Mouse (Mus musculus) MEL (cell line): ENCODE results near the gene Pde4b. TPM values are rescaled to one million over a fixed set of nuclear protein-coding genes. Genes with fewer than 3 reads are reported as not detected.
A peak's percentile ranks its signal among the peaks of the same experiment; 100 is the strongest.

Experiments
- DNase-seq: peaks from one replicate; pipeline ENCODE4 v3.0.0; 2011; ENCODE audit warnings: low read depth, low spot score
- H3K27ac ChIP-seq: 2 replicates; pipeline ENCODE4 v1.5.1; 2012; ENCODE audit warnings: low read depth, mild to moderate bottlenecking, control low read depth, low read length, moderate library complexity; ENCODE audit not compliant: control insufficient read depth
- H3K27me3 ChIP-seq, 2 experiments: fragments of 150-350 bp in 1 of 2; sonication (generic) in 1 of 2; 2 replicates each; pipeline ENCODE4 v1.6.1; 2012; ENCODE audit warnings: low read length in 2 of 2, mild to moderate bottlenecking in 2 of 2, improper control_type of control experiment in 1 of 2, moderate library complexity in 1 of 2; ENCODE audit not compliant: insufficient read depth in 2 of 2, control insufficient read depth in 1 of 2
- H3K36me3 ChIP-seq, 2 experiments: 2 replicates each; pipeline ENCODE4 v1.6.1; 2012 to 2014; ENCODE audit warnings: low read length in 2 of 2, improper control_type of control experiment in 1 of 2, inconsistent platforms in 1 of 2, mild to moderate bottlenecking in 1 of 2; ENCODE audit not compliant: insufficient read depth in 2 of 2, control insufficient read depth in 1 of 2
- H3K4me1 ChIP-seq, 2 experiments: fragments of 150-350 bp in 1 of 2; sonication (generic) in 1 of 2; 2 replicates each; pipeline ENCODE4 v1.6.1; 2012; ENCODE audit warnings: low read length in 2 of 2, improper control_type of control experiment in 1 of 2, mild to moderate bottlenecking in 1 of 2; ENCODE audit not compliant: insufficient read depth in 2 of 2, control insufficient read depth in 1 of 2
- H3K4me3 ChIP-seq, 2 experiments: fragments of 150-350 bp in 1 of 2; sonication (generic) in 1 of 2; 2 replicates each; pipeline ENCODE4 v1.5.1; 2012; ENCODE audit warnings: low read depth in 2 of 2, low read length in 2 of 2, mild to moderate bottlenecking in 2 of 2, moderate library complexity in 2 of 2, control low read depth in 1 of 2, improper control_type of control experiment in 1 of 2; ENCODE audit not compliant: control insufficient read depth in 1 of 2, insufficient read depth in 1 of 2
- H3K79me2 ChIP-seq: 2 replicates; pipeline ENCODE4 v1.6.1; 2012; ENCODE audit warnings: mild to moderate bottlenecking, low read length, moderate library complexity; ENCODE audit not compliant: control insufficient read depth, poor library complexity, insufficient read depth
- H3K9ac ChIP-seq: 2 replicates; pipeline ENCODE4 v1.6.1; 2012; ENCODE audit warnings: low read depth, mild to moderate bottlenecking, control low read depth, low read length, moderate library complexity; ENCODE audit not compliant: control insufficient read depth, poor library complexity, severe bottlenecking
- H3K9me3 ChIP-seq: fragments of 150-350 bp; sonication (generic); replicated peaks from 2 replicates; pipeline ENCODE4 v1.6.1; 2012; ENCODE audit warnings: mild to moderate bottlenecking, low read length, improper control_type of control experiment, moderate library complexity; ENCODE audit not compliant: insufficient read depth
- BHLHE40 ChIP-seq: IDR thresholded peaks from 2 replicates; pipeline ENCODE4 v1.6.1; 2012; ENCODE audit warnings: low read depth, mild to moderate bottlenecking, inconsistent platforms, low read length, improper control_type of control experiment, borderline replicate concordance
- CHD2 ChIP-seq: IDR thresholded peaks from 2 replicates; pipeline ENCODE4 v1.6.1; 2011; ENCODE audit warnings: low read length, improper control_type of control experiment
- ELF1 ChIP-seq: IDR thresholded peaks from 2 replicates; pipeline ENCODE4 v1.6.1; 2014; ENCODE audit warnings: low read depth, mild to moderate bottlenecking, inconsistent platforms, low read length, improper control_type of control experiment, moderate library complexity
- EP300 ChIP-seq, 2 experiments: IDR thresholded peaks; 2 replicates each; pipeline ENCODE4 v1.6.1; 2011; ENCODE audit warnings: improper control_type of control experiment in 2 of 2, low read length in 2 of 2, low read depth in 1 of 2, mild to moderate bottlenecking in 1 of 2
- GATA1 ChIP-seq: IDR thresholded peaks from 2 replicates; pipeline ENCODE4 v1.6.1; 2011; ENCODE audit warnings: low read depth, low read length, improper control_type of control experiment
- JUND ChIP-seq: IDR thresholded peaks from 2 replicates; pipeline ENCODE4 v1.6.1; 2011; ENCODE audit warnings: low read depth, mild to moderate bottlenecking, improper control_type of control experiment, low read length
- MAX ChIP-seq: IDR thresholded peaks from 2 replicates; pipeline ENCODE4 v1.6.1; 2011; ENCODE audit warnings: low read length, improper control_type of control experiment
- MAZ ChIP-seq: IDR thresholded peaks from 2 replicates; pipeline ENCODE4 v1.6.1; 2012; ENCODE audit warnings: low read depth, mild to moderate bottlenecking, inconsistent platforms, low read length, improper control_type of control experiment
- MEF2A ChIP-seq: IDR thresholded peaks from 2 replicates; pipeline ENCODE4 v1.6.1; 2014; ENCODE audit warnings: low read depth, mild to moderate bottlenecking, inconsistent platforms, low read length, improper control_type of control experiment; ENCODE audit not compliant: poor library complexity, insufficient replicate concordance, severe bottlenecking; ENCODE audit errors: extremely low read depth
- MYC ChIP-seq: IDR thresholded peaks from 2 replicates; pipeline ENCODE4 v1.6.1; 2011; ENCODE audit warnings: low read depth, mild to moderate bottlenecking, low read length, improper control_type of control experiment, moderate library complexity
- NELFE ChIP-seq: IDR thresholded peaks from 2 replicates; pipeline ENCODE4 v1.6.1; 2011; ENCODE audit warnings: low read depth, low read length, improper control_type of control experiment
- NRF1 ChIP-seq: IDR thresholded peaks from 2 replicates; pipeline ENCODE4 v1.6.1; 2014; ENCODE audit warnings: low read depth, mild to moderate bottlenecking, inconsistent platforms, low read length, improper control_type of control experiment, moderate library complexity; ENCODE audit not compliant: poor library complexity, insufficient read depth, severe bottlenecking
- POLR2AphosphoS5 ChIP-seq: IDR thresholded peaks from 2 replicates; pipeline ENCODE4 v1.6.1; 2012; ENCODE audit warnings: low read depth, borderline replicate concordance, mild to moderate bottlenecking, inconsistent platforms, low read length, moderate library complexity, mixed read lengths
- RCOR1 ChIP-seq: IDR thresholded peaks from 2 replicates; pipeline ENCODE4 v1.6.1; 2012; ENCODE audit warnings: low read depth, mild to moderate bottlenecking, inconsistent platforms, low read length, improper control_type of control experiment
- SMC3 ChIP-seq: IDR thresholded peaks from 2 replicates; pipeline ENCODE4 v1.6.1; 2011; ENCODE audit warnings: low read depth, low read length, improper control_type of control experiment
- TAL1 ChIP-seq: IDR thresholded peaks from 2 replicates; pipeline ENCODE4 v1.6.1; 2012; ENCODE audit warnings: mild to moderate bottlenecking, inconsistent platforms, low read length, moderate library complexity, mixed read lengths
- TBP ChIP-seq: IDR thresholded peaks from 2 replicates; pipeline ENCODE4 v1.8.0; 2011; ENCODE audit warnings: low read depth, low read length, improper control_type of control experiment
- UBTF ChIP-seq: IDR thresholded peaks from 2 replicates; pipeline ENCODE4 v1.6.1; 2012; ENCODE audit warnings: low read depth, mild to moderate bottlenecking, inconsistent platforms, low read length, improper control_type of control experiment, moderate library complexity, borderline replicate concordance; ENCODE audit not compliant: insufficient read depth
- USF2 ChIP-seq, 2 experiments: IDR thresholded peaks; 2 replicates each; pipeline ENCODE4 v1.6.1; 2011 to 2012; ENCODE audit warnings: improper control_type of control experiment in 2 of 2, low read length in 2 of 2, borderline replicate concordance in 1 of 2, inconsistent platforms in 1 of 2, low read depth in 1 of 2, mild to moderate bottlenecking in 1 of 2; ENCODE audit not compliant: insufficient read depth in 1 of 2
- ZKSCAN1 ChIP-seq: IDR thresholded peaks from 2 replicates; pipeline ENCODE4 v1.6.1; 2012; ENCODE audit warnings: low read depth, mild to moderate bottlenecking, inconsistent platforms, low read length, improper control_type of control experiment, moderate library complexity
- polyA plus RNA-seq, 2 experiments: library from polyadenylated mRNA; stranded (reverse) in 1 of 2; unstranded in 1 of 2; fragments of >175 nt in 1 of 2; fragments of >200 nt in 1 of 2; gene quantifications; 2 replicates each; pipeline versions ENCODE4 v1.2.1 to v1.2.4; 2012; ENCODE audit warnings: low replicate concordance in 2 of 2, low read depth in 1 of 2; ENCODE audit not compliant: insufficient read length in 2 of 2, insufficient read depth in 1 of 2, missing spikeins in 1 of 2
- total RNA-seq: library from RNA; depleted of rRNA; stranded (reverse); fragments of 300-350 nt; gene quantifications from 2 replicates; pipeline ENCODE4 v1.2.3, GENCODE M21; 2012

The Pde4b gene
- total and polyA plus RNA-seq, 3 experiments = 2.7 to 6.0 TPM; not detected in 1

DNA sequence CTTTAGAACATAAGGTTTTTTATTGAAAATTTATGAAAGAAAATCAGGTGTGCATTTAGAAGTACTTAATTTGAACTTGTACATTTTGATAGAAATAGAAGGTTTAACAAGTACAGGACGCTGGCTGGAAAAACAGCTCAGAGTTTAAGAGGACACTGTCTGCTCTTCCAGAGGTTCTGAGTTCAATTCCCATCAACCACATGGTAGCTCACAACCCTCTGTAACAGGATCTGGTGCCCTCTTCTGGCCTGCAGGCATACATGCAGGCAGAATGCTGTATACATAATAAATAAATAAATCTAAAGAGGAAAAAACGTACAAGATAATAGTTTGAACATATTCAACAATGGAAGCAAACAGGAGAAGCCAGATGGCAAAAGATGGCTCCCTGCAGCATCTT lies 420.4 kb downstream of the Pde4b start (continued):
- TF ChIP-seq MEF2A = no peak
- TF ChIP-seq USF2 (IDR thresholded peaks at IDR 0.05; ENCODE audit: borderline replicate concordance in 1 of 2, insufficient read depth in 1 of 2, low read depth in 1 of 2, low read length in 2 of 2) = no peak
- no peak for TF ChIP-seq EP300 (IDR thresholded peaks at IDR 0.05; ENCODE audit: low read depth in 1 of 2, low read length in 2 of 2)
- no peak for TF ChIP-seq ZKSCAN1
- no peak for TF ChIP-seq ELF1
- no peak for TF ChIP-seq RCOR1
- no peak for TF ChIP-seq CHD2
- no peak for TF ChIP-seq POLR2AphosphoS5
- no peak for TF ChIP-seq BHLHE40
- TF ChIP-seq MYC = peak; percentile 79
- TF ChIP-seq NELFE = no peak
- no peak for TF ChIP-seq UBTF
- TF ChIP-seq MAX = 0 out of 2 replicates have a peak, but pooled peaks have one; percentile 47
- peak; percentile 40 for TF ChIP-seq SMC3
- TF ChIP-seq NRF1 = no peak

DNA sequence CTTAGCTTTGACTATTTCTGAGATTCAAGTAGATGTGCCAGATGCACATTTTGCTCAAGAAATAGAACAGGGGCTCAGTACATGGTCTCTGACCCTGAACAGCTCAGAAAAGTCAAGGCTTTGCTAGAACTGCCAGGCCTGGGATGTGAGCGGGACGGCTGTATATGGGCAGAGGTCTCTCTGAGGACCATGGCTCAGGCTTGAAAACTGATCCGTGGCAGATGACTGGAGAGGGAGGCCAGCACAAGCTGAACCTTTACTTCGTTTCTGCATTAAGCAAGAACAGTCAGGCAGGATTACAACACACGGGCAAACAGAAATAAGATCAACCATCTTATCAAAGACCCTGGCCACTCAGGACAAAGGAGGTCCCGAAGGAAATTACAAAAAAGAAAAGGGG lies 422.7 kb downstream of the Pde4b start:
- Histone ChIP-seq H3K27me3 (peaks cover 0 to 1% of the 10 kb centered on the region in 2 experiments; a peak in 1 of 4 replicates), H3K9me3 (no peaks in the 10 kb centered on the region), H3K4me3 (no peak overlapping the region), H3K36me3 (peaks cover 0 to 3% of the 10 kb centered on the region in 2 experiments; a peak in 2 of 4 replicates), H3K27ac (no peak overlapping the region)
- no peak for DNase-seq
- no peak for TF ChIP-seq MAZ
- no peak for TF ChIP-seq TAL1
- TF ChIP-seq NRF1 = no peak
- no peak for TF ChIP-seq JUND
- TF ChIP-seq EP300 (IDR thresholded peaks at IDR 0.05; ENCODE audit: low read depth in 1 of 2, low read length in 2 of 2) = no peak
- TF ChIP-seq TBP = no peak
- TF ChIP-seq BHLHE40 = no peak
- no peak for TF ChIP-seq USF2 (IDR thresholded peaks at IDR 0.05; ENCODE audit: borderline replicate concordance in 1 of 2, insufficient read depth in 1 of 2, low read depth in 1 of 2, low read length in 2 of 2)
- TF ChIP-seq GATA1 = no peak
- TF ChIP-seq, all 39 proteins: peak for 0
- no peaks in the 10 kb centered on the region for H3K79me2 ChIP-seq
- H3K9ac ChIP-seq = no peak overlapping the region
- H3K4me1 ChIP-seq = peaks cover 3 to 7% of the 10 kb centered on the region in 2 experiments; a peak in 2 of 4 replicates
